Mouse (Mus musculus): ENCODE results near the gene 0610010K14Rik. TPM values are rescaled to one million over a fixed set of nuclear protein-coding genes. Genes with fewer than 3 reads are reported as not detected.

The 0610010K14Rik gene
- 2.5 TPM for polyA plus RNA-seq (2014; fragmentation: Illumina TruSeq; extraction: RNeasy Lipid Tissue Mini Kit (QIAGEN cat#74804); ENCODE audit: low read depth, low replicate concordance)

DNA sequence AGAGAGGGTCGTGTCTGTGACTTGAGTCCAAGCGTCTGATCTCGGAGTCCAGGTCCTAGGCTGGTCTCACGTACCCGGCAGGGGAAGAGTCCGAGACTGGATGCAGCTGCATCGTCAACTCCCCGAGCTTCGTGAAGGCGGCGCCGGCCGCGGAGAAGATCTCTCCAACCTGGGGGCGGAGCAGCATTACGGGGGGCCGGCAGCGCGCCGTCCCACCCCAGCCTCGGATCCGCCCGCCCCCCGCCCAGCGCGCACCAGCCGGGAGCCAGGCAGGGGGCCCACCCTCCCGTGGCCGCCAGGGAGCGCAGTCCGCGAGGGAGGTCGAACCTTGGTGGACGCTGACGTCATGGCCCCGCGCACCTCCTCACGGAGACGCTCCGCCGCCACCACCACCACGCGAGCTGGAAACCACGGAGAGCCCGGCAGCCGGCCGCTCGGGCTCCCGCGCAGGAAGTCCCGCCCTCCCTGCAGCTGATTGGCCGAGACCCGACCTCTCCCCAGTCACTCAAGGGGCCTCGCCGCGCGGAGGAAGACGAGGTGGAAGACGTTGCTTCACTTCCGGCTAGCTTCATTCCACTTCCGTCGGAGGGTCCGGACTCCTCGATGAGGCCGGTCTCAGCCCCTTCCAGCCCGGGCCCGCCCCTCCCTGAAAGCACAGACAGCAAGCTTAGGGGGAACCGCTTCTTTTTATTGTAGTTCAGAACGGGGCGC, at the start of gene 0610010K14Rik:
Gene 0610010K14Rik (minus strand): TSS at position 458 of the 711 bp plus-strand sequence.

DNA sequence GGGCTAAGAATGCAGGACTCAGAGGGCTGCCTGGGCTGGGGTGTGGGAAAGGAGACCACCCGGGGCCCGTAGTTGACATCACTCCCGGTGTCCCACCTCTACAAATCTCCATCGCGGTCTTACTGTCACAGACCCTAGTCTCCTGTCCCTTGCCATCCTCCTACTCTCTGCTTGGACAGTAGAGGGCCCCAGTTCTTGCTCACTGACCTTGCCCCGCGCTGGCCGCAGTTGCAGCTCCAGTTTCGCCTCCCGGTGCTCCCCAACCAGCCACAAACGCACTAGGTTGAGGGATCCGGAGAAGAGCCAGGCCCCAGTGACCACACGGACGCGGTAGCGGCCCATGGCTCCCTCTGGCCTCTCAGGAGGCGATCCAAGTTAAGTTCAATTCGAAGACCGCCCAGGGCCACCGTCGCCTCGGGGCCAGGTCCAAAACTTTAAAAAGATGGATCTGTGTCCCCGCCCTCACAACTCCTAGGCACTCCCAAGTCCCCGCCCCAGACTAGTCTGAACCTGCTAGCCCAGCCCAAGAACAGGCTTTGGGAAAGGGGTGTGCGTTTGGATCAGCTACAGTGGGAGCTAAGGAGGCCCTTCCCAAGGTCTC, 17.3 kb upstream of the 0610010K14Rik start, which contains the start of gene Alox12:
Gene Alox12 (minus strand): TSS at position 423 of the 601 bp plus-strand sequence.

DNA sequence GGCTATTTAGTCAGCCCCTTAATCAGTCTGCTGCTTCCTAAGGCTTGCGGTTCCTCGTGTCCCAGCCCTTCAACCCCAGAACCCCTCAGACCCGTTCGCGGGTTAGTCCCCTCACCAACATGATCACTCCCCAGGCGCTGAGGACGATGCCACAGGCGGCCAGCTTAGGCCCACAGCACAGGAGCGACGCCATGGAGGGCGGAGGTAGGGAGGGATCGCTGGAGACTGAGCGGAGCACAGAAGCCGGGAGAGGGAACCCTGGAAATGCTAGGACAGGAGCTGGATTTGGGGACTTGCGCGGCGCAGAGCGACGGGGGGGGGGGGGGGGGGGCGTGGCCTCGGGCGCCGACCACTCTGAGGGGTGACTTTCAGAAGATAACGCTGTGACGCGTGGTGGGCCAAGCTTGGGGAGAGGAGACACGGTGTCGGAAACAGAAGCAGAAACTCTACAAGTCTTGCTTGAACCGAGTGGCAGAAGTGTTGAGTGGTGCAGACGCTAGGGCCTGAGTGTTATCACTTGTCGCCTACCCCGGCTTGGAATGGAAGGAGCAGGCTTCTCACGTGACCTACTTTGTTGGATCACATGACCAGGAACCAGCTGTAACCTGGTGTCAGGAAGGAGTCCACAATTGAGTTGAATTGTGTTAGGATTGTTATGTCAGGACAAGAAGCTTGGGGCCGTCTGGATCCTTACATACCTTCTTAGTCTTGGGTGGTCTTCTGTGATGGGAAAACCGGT, 2.0 kb upstream of the 0610010K14Rik start, which contains the start of the genes Gm21988 and Rnasek:
Gene Gm21988 (minus strand): TSS at position 290 of the 739 bp plus-strand sequence.
Gene Rnasek (minus strand): TSS at position 302 of the 739 bp plus-strand sequence.

DNA sequence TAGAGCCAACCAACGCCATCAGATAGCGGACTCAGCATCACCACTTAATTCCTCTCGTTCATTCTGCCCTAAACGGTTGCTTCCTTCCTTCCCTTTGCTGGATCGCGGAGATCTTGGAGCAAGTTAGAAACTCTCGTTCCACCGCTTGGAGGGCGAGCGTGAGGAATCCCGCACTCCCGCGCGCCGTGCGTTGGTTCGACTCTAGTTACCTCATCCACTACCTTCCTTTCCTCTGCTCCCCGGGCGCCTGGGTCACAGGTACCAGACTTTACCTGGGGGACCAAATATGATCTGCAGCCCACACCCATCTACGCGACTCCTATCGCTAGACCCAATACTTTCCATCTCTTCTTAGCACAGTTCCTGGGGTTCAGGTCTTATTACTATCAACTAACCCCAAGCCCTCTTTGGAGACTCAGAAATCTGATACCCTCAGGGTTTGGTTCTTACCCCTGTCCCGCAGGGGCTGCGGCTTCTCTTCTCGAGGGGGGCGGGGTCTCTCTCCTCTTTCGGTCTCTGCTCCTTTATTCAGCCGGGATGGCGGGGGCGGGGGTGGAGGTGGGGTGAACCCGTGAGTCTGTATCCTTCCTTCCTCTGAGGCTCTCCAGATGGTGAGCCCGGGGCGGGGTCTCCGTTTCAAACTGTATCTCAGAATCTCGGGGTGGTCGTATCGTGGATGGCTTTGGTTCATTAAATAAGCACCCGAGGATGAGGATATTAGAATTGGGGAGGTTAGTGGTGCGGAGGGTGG, 8.3 kb downstream of the 0610010K14Rik start, which contains the start of gene Bcl6b:
Gene Bcl6b (minus strand): TSS at position 539 of the 751 bp plus-strand sequence.

DNA sequence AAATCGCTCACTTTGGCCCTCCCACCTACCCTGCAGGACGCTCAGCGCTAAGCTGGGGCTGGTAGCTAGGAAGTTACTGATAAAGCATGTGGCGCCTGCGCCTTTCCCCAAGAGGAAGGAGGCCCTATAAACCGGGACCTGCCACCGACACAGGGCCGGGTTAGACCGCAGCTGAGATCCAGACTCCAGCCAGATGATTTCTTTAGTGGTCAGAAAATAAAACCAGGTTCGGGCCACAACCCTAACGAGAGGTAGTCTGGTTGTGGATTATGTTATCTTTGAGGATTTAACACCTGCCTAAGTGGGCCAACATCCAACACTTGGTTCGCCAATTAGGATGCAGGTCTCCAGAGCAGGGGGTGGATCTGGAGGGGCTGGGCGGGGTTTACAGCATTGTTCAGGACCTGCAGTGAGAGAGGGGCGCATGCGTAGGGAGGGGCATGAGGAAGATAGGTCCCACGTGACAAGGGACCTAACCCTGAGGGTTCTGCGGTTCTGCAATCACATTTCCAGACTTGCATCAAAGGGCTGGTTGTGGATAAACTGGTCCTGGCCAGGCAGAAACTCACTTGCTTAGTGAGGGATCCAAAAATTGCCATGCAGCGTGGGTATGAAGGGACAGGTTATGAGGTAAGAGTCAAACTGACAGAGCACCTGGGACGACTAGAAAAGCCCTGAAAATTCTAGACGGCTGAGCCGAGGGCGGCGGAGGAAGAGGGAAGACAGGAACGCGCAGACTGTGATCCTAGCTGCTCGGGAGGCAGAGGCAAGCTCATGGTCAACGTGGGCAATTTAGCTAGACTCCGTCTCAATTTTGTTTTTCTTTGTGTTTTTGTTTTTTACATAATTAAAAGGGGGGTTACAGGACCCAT, 16.7 kb downstream of the 0610010K14Rik start, which contains the start of gene Slc16a13:
Gene Slc16a13 (minus strand): TSS at position 334 of the 872 bp plus-strand sequence.

DNA sequence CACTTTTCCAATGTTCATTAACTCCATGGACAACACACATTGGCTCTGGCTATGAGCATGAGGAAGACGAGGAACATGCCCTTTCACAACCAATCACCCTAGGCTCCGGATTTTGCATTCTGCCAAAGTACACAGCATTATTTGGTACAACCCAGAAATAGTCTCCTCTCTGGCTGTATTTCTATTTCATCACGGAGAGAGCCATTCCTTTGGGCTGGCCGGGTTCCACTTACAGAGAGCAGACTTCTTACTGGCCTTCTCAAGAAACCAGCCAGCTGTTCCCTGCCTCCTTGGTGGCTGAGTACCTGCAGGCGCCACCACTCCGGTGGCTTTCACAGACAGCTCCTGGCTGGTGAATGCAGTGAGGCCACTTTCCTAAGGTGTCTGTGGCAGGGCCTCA, 25.3 kb downstream of the 0610010K14Rik start, which contains the start of gene Slc16a11:
Gene Slc16a11 (plus strand): TSS at position 330 of the 400 bp plus-strand sequence.

Other genes with a start within 250 kb of the 0610010K14Rik start
- gene Gabarap, start 246.8 kb downstream of the 0610010K14Rik start, polyA plus RNA-seq (2014; fragmentation: Illumina TruSeq; extraction: RNeasy Lipid Tissue Mini Kit (QIAGEN cat#74804); ENCODE audit: low read depth, low replicate concordance), result 586 TPM
- 12.7 TPM for gene Phf23, start 242.1 kb downstream of the 0610010K14Rik start, polyA plus RNA-seq (2014; fragmentation: Illumina TruSeq; extraction: RNeasy Lipid Tissue Mini Kit (QIAGEN cat#74804); ENCODE audit: low read depth, low replicate concordance)
- 0.98 TPM for gene Dvl2, start 237.3 kb downstream of the 0610010K14Rik start, polyA plus RNA-seq (2014; fragmentation: Illumina TruSeq; extraction: RNeasy Lipid Tissue Mini Kit (QIAGEN cat#74804); ENCODE audit: low read depth, low replicate concordance)
- gene Acadvl, start 222.5 kb downstream of the 0610010K14Rik start, polyA plus RNA-seq (2014; fragmentation: Illumina TruSeq; extraction: RNeasy Lipid Tissue Mini Kit (QIAGEN cat#74804); ENCODE audit: low read depth, low replicate concordance), result 3.9 TPM
- gene Dlg4, start 221.0 kb downstream of the 0610010K14Rik start, polyA plus RNA-seq (2014; fragmentation: Illumina TruSeq; extraction: RNeasy Lipid Tissue Mini Kit (QIAGEN cat#74804); ENCODE audit: low read depth, low replicate concordance), result 0.46 TPM
- gene Asgr1, start 183.8 kb downstream of the 0610010K14Rik start, polyA plus RNA-seq (2014; fragmentation: Illumina TruSeq; extraction: RNeasy Lipid Tissue Mini Kit (QIAGEN cat#74804); ENCODE audit: low read depth, low replicate concordance), result not detected
- gene Asgr2, start 145.3 kb downstream of the 0610010K14Rik start, polyA plus RNA-seq (2014; fragmentation: Illumina TruSeq; extraction: RNeasy Lipid Tissue Mini Kit (QIAGEN cat#74804); ENCODE audit: low read depth, low replicate concordance), result not detected
- gene Mgl2, start 107.6 kb downstream of the 0610010K14Rik start, polyA plus RNA-seq (2014; fragmentation: Illumina TruSeq; extraction: RNeasy Lipid Tissue Mini Kit (QIAGEN cat#74804); ENCODE audit: low read depth, low replicate concordance), result 0.73 TPM
- gene Clec10a, start 81.7 kb downstream of the 0610010K14Rik start, polyA plus RNA-seq (2014; fragmentation: Illumina TruSeq; extraction: RNeasy Lipid Tissue Mini Kit (QIAGEN cat#74804); ENCODE audit: low read depth, low replicate concordance), result 1.9 TPM
- not detected for gene Slc16a11, start 25.2 kb downstream of the 0610010K14Rik start, polyA plus RNA-seq (2014; fragmentation: Illumina TruSeq; extraction: RNeasy Lipid Tissue Mini Kit (QIAGEN cat#74804); ENCODE audit: low read depth, low replicate concordance)
- gene Slc16a13, start 16.9 kb downstream of the 0610010K14Rik start, polyA plus RNA-seq (2014; fragmentation: Illumina TruSeq; extraction: RNeasy Lipid Tissue Mini Kit (QIAGEN cat#74804); ENCODE audit: low read depth, low replicate concordance), result 0.62 TPM
- 1.7 TPM for gene Bcl6b, start 8.1 kb downstream of the 0610010K14Rik start, polyA plus RNA-seq (2014; fragmentation: Illumina TruSeq; extraction: RNeasy Lipid Tissue Mini Kit (QIAGEN cat#74804); ENCODE audit: low read depth, low replicate concordance)
- gene Gm21988, start 1.9 kb upstream of the 0610010K14Rik start, polyA plus RNA-seq (2014; fragmentation: Illumina TruSeq; extraction: RNeasy Lipid Tissue Mini Kit (QIAGEN cat#74804); ENCODE audit: low read depth, low replicate concordance), result 0.46 TPM
- 13.8 TPM for gene Rnasek, start 1.9 kb upstream of the 0610010K14Rik start, polyA plus RNA-seq (2014; fragmentation: Illumina TruSeq; extraction: RNeasy Lipid Tissue Mini Kit (QIAGEN cat#74804); ENCODE audit: low read depth, low replicate concordance)
- 3.0 TPM for gene Alox12, start 17.4 kb upstream of the 0610010K14Rik start, polyA plus RNA-seq (2014; fragmentation: Illumina TruSeq; extraction: RNeasy Lipid Tissue Mini Kit (QIAGEN cat#74804); ENCODE audit: low read depth, low replicate concordance)
- gene Alox12e, start 84.7 kb upstream of the 0610010K14Rik start, polyA plus RNA-seq (2014; fragmentation: Illumina TruSeq; extraction: RNeasy Lipid Tissue Mini Kit (QIAGEN cat#74804); ENCODE audit: low read depth, low replicate concordance), result not detected
- 0.41 TPM for gene Alox15, start 114.1 kb upstream of the 0610010K14Rik start, polyA plus RNA-seq (2014; fragmentation: Illumina TruSeq; extraction: RNeasy Lipid Tissue Mini Kit (QIAGEN cat#74804); ENCODE audit: low read depth, low replicate concordance)
- 11.9 TPM for gene Pelp1, start 172.1 kb upstream of the 0610010K14Rik start, polyA plus RNA-seq (2014; fragmentation: Illumina TruSeq; extraction: RNeasy Lipid Tissue Mini Kit (QIAGEN cat#74804); ENCODE audit: low read depth, low replicate concordance)
- 0.35 TPM for gene Arrb2, start 194.7 kb upstream of the 0610010K14Rik start, polyA plus RNA-seq (2014; fragmentation: Illumina TruSeq; extraction: RNeasy Lipid Tissue Mini Kit (QIAGEN cat#74804); ENCODE audit: low read depth, low replicate concordance)
- 4.8 TPM for gene Med11, start 214.0 kb upstream of the 0610010K14Rik start, polyA plus RNA-seq (2014; fragmentation: Illumina TruSeq; extraction: RNeasy Lipid Tissue Mini Kit (QIAGEN cat#74804); ENCODE audit: low read depth, low replicate concordance)
- gene Zmynd15, start 221.5 kb upstream of the 0610010K14Rik start, polyA plus RNA-seq (2014; fragmentation: Illumina TruSeq; extraction: RNeasy Lipid Tissue Mini Kit (QIAGEN cat#74804); ENCODE audit: low read depth, low replicate concordance), result 18.1 TPM
- 2.3 TPM for gene Cxcl16, start 222.1 kb upstream of the 0610010K14Rik start, polyA plus RNA-seq (2014; fragmentation: Illumina TruSeq; extraction: RNeasy Lipid Tissue Mini Kit (QIAGEN cat#74804); ENCODE audit: low read depth, low replicate concordance)

Measured in testis, adult 10 weeks (tissue).